Mouse (Mus musculus) kidney, embryonic 16.5 days (tissue): Measurements from ENCODE around the gene Smpdl3a. TPM values are rescaled to one million over a fixed set of nuclear protein-coding genes. Genes with fewer than 3 reads are reported as not detected.

Experiments used
- ATAC-seq: fragments of 200-750 bp; cut with Nextera tagmentation; 2 replicates; pipeline ENCODE4 v1.8.0; 2017; ENCODE audit warnings: moderate TSS enrichment; ENCODE audit not compliant: low FRiP score, low TSS enrichment
- H3K27ac ChIP-seq: fragments of 300-500 bp; sonication (generic); 2 replicates; pipeline ENCODE4 v1.5.1; 2014; ENCODE audit warnings: low read length
- H3K27me3 ChIP-seq: fragments of 300-500 bp; sonication (generic); 2 replicates; pipeline ENCODE4 v1.6.1; 2014; ENCODE audit warnings: low read length, control low read depth, mixed read lengths; ENCODE audit not compliant: insufficient read depth
- H3K36me3 ChIP-seq: fragments of 300-500 bp; sonication (generic); 2 replicates; pipeline ENCODE4 v1.6.1; 2014; ENCODE audit warnings: low read length, control low read depth, mixed read lengths; ENCODE audit not compliant: insufficient read depth
- H3K4me1 ChIP-seq: fragments of 300-500 bp; sonication (generic); 2 replicates; pipeline ENCODE4 v1.6.1; 2014; ENCODE audit warnings: low read length, control low read depth, mixed read lengths; ENCODE audit not compliant: insufficient read depth
- H3K4me2 ChIP-seq: fragments of 300-500 bp; sonication (generic); replicated peaks from 2 replicates; pipeline ENCODE4 v1.6.1; 2014; ENCODE audit warnings: low read depth, low read length
- H3K4me3 ChIP-seq: fragments of 300-500 bp; sonication (generic); 2 replicates; pipeline ENCODE4 v1.5.1; 2014; ENCODE audit warnings: mild to moderate bottlenecking, low read length
- H3K9ac ChIP-seq: fragments of 300-500 bp; sonication (generic); replicated peaks from 2 replicates; pipeline ENCODE4 v1.6.1; 2014; ENCODE audit warnings: low read length
- H3K9me3 ChIP-seq: fragments of 300-500 bp; sonication (generic); 2 replicates; pipeline ENCODE4 v1.6.1; 2016; ENCODE audit warnings: low read length, control low read depth
- WGBS: fragments of 180-500 bp; shearing (Covaris S2); extraction: QIAGEN DNeasy Blood & Tissue Kit; methylation state at CpG from one replicate; pipeline ENCODE4 v1.1.7; 2014; 5-methylcytosine and 5-hydroxymethylcytosine counted together
- polyA plus RNA-seq: library from polyadenylated mRNA; unstranded; fragments of >200 nt; fragmentation: Nextera tagmentation; extraction: Ambion mirVana; gene quantifications from 2 replicates; pipeline ENCODE4 v1.2.1, GENCODE M21; 2015

The Smpdl3a gene
- polyA plus RNA-seq: 33.3 and 39.2 TPM in 2 replicates

DNA sequence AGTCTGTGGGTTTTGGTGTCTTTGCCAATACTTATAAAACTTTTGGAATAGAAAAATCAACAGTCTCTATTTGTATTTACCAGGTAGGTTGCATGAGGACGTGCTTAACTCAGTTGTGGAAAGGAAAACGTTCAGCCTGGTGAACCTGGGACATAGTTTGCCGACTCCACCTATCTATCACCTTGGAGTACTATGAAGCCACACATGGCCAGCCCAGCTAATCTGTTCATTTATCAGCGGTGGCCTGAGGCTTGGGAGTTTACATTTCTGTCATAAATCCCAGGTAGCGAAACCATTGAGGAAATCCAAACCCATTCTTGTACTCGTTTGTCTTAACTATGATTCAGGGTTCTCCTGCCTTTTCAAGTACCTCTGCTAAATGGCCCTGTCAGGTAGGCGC, at the start of gene Smpdl3a:
Smpdl3a (plus strand) TSS at position 318 of the 400 bp plus-strand sequence.
- Histone ChIP-seq H3K4me2 (peak within 1 kb of the TSS; percentile 85), H3K27ac (peak within 1 kb of the TSS; percentile 72), H3K9me3 (no peaks in the 10 kb centered on the region), H3K27me3 (no peaks in the 10 kb centered on the region), H3K36me3 (no peaks in the 10 kb centered on the region), H3K4me3 (peak within 1 kb of the TSS; percentile 59), H3K9ac (peak within 1 kb of the TSS; percentile 73), H3K4me1 (peaks cover 13% of the 10 kb centered on the region)
- no peak for ATAC-seq
- WGBS: 63% methylated on average over 7 of the region's 7 CpGs

DNA sequence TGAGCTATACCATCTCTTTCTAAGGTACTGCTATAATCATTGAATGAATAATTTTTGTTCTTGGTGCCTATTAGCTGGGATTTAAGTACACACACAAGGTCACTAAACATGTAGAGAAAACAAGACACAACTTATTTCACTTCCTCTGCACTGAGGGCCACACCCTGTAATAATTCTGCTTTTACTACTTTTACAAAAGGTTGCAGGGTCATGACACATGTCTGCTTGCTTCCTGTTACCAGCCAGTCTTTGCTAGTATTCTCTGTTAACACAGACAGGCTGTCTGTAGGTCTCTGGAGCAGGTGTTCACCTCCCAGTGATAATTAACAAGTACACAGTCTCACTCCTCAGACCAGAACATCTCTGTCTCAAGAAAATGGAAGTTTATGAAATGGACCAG, 48.7 kb upstream of the Smpdl3a start:
- Histone ChIP-seq H3K4me3 (no peak overlapping the region), H3K27me3 (no peaks in the 10 kb centered on the region), H3K9me3 (no peaks in the 10 kb centered on the region), H3K9ac (no peak overlapping the region), H3K27ac (no peak overlapping the region), H3K4me2 (no peak overlapping the region), H3K36me3 (no peaks in the 10 kb centered on the region), H3K4me1 (no peaks in the 10 kb centered on the region)
- no peak for ATAC-seq

DNA sequence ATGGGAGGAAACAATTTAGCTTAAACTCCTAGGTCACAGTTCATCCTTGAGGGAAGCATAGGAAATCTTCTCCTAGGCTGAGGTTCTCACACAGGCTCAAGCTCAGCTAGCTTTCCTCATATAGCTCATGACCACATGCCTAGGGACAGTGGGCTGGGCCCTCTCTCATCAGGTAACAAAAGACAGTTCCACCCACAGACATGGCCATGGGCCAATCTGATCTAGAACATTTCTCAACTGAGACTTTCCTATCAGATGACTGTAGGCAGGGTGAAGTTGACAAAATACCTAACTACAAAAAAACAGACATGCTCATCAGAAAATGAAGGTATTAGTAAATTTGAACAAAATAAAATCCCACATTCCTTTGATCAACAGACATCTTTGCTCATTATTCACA, 47.0 kb upstream of the Smpdl3a start:
- Histone ChIP-seq H3K4me2 (no peak overlapping the region), H3K27ac (no peak overlapping the region), H3K4me3 (no peak overlapping the region), H3K4me1 (no peaks in the 10 kb centered on the region), H3K27me3 (no peaks in the 10 kb centered on the region), H3K9ac (no peak overlapping the region), H3K36me3 (no peaks in the 10 kb centered on the region), H3K9me3 (no peaks in the 10 kb centered on the region)
- ATAC-seq: no peak

DNA sequence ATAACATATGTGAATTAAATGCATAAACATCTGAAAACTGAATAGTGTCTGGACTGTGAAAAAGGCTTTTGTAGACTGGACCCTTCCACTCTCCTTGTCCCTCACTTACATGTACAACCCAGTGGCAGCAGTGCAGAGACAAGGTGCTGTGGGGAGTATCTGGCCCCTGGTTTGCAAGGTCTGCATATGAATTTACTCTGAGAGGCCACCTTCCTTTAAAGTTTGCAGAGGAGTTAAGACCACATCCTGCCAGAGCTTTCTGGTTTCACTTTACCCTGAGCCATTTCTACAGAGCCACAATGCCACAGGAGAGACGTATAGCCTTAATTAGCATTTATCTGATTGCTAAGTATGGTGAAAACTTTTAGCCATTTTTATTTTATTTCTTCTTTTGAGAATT, 40.8 kb upstream of the Smpdl3a start:
- no peak overlapping the region for H3K9ac ChIP-seq
- H3K27ac ChIP-seq: no peak overlapping the region
- no peak for ATAC-seq
- no peak overlapping the region for H3K4me3 ChIP-seq
- no peaks in the 10 kb centered on the region for H3K9me3 ChIP-seq
- WGBS: 96% methylated on average over 1 of the region's 1 CpGs
- H3K4me1 ChIP-seq: no peaks in the 10 kb centered on the region
- no peaks in the 10 kb centered on the region for H3K27me3 ChIP-seq
- H3K4me2 ChIP-seq: no peak overlapping the region
- H3K36me3 ChIP-seq: no peaks in the 10 kb centered on the region

DNA sequence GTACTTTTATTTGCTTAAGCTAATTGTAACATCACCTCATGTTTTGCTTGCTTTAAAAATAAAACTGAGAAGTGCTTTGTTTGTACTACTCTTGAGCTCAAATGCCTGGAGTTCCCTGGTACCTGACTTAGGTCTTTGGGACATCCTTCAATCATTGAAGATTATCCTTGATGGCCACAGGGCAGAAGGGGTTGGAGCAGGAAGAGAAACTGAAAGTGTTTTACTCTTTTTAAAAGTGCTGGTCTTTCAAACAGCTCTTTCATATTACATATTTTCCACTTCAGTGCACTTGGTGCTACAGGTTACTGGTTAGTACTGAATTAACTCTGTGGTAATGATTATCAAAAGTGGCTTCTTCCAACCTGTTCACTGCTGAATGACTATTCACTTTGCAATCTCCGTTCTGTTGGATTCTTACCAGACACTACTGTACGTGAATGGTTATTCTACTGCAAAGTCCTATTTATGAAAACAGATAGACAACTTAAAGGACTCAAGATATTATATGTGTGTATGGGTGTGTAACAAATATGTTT, 38.9 kb upstream of the Smpdl3a start:
- 71% methylated on average over 2 of the region's 2 CpGs for WGBS
- no peak overlapping the region for H3K4me2 ChIP-seq

DNA sequence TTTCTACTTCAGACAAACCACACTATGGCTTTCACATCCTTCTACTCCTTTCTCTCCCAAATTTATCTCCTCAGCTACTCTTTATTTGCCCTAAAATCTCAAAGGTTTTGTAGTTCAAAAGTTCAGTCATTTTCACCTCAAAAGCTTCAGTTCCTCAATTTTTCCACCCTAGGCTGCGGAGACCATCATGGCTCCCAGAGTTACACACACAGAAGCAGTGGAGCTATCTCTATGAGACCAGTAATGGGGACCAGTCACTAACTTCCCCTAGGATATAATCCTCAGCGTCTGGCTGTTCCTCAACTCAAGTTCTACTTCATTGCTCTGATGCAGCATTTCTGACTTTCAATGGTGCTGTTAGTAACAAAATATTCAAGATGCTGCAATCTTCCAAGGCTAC, 35.1 kb upstream of the Smpdl3a start:
- Histone ChIP-seq H3K4me3 (no peak overlapping the region), H3K4me1 (no peaks in the 10 kb centered on the region), H3K9ac (no peak overlapping the region), H3K36me3 (no peaks in the 10 kb centered on the region), H3K4me2 (no peak overlapping the region), H3K27ac (no peak overlapping the region), H3K27me3 (no peaks in the 10 kb centered on the region), H3K9me3 (no peaks in the 10 kb centered on the region)
- no peak for ATAC-seq
- 90% methylated on average over 2 of the region's 2 CpGs for whole genome bisulfite sequencing

More for the DNA sequence above, 38.9 kb upstream of the Smpdl3a start:
- H3K27ac ChIP-seq: 0 out of 2 replicates have a peak overlapping the region, but pooled peaks have one; percentile 43
- H3K27me3 ChIP-seq: no peaks in the 10 kb centered on the region
- H3K36me3 ChIP-seq: no peaks in the 10 kb centered on the region
- H3K9ac ChIP-seq: no peak overlapping the region
- H3K9me3 ChIP-seq: no peaks in the 10 kb centered on the region
- peak; percentile 49; the same call in 1 of the 2 replicates for ATAC-seq
- no peak overlapping the region for H3K4me3 ChIP-seq
- H3K4me1 ChIP-seq: no peaks in the 10 kb centered on the region

DNA sequence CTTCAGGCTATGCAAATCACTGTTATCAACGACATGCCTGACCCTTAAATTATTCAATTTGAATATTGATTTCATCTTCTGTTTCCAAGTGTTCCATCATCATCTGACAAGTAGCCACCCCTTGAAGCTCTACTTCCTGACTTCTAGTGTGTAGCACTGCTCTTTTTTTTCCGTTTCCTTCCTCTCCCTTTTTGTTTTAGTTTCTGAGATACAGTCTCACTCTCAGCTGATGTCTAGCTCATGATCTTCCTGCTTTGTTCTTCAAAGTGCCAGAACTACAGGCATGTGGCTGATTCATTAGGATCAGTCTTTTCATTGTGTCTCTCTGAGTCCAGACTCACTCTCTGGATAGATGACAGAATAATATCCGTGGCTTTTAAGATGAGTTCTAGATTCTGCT, 33.4 kb upstream of the Smpdl3a start:
- Histone ChIP-seq H3K4me2 (no peak overlapping the region), H3K4me3 (no peak overlapping the region), H3K27me3 (no peaks in the 10 kb centered on the region), H3K9ac (no peak overlapping the region), H3K9me3 (no peaks in the 10 kb centered on the region), H3K4me1 (no peaks in the 10 kb centered on the region), H3K27ac (no peak overlapping the region), H3K36me3 (no peaks in the 10 kb centered on the region)
- WGBS: 70% methylated on average over 3 of the region's 3 CpGs
- ATAC-seq: no peak

DNA sequence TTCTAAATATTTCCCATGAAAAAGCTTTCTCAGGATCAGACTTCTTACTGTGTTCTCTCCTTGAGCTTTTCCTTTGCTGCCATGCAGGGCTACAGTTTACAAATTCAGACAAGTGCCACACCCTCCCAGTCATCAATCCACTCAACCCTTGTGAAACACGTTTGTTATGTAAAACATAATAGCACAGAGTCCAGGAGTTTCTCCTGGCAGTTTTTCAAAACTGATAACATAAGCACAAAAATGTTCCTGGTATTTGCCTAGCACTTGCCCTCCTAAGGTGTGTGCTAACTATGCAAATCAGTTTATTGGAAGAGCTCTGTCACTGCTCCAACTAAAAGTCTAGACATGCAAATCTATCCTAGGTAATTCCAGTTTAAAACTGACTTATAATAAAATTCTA, 31.1 kb upstream of the Smpdl3a start:
- H3K27ac ChIP-seq: no peak overlapping the region
- no peaks in the 10 kb centered on the region for H3K9me3 ChIP-seq
- no peaks in the 10 kb centered on the region for H3K4me1 ChIP-seq
- 26% methylated on average over 1 of the region's 1 CpGs for WGBS
- no peaks in the 10 kb centered on the region for H3K27me3 ChIP-seq
- no peaks in the 10 kb centered on the region for H3K36me3 ChIP-seq
- H3K4me2 ChIP-seq: no peak overlapping the region
- no peak overlapping the region for H3K4me3 ChIP-seq
- H3K9ac ChIP-seq: no peak overlapping the region
- ATAC-seq: no peak

DNA sequence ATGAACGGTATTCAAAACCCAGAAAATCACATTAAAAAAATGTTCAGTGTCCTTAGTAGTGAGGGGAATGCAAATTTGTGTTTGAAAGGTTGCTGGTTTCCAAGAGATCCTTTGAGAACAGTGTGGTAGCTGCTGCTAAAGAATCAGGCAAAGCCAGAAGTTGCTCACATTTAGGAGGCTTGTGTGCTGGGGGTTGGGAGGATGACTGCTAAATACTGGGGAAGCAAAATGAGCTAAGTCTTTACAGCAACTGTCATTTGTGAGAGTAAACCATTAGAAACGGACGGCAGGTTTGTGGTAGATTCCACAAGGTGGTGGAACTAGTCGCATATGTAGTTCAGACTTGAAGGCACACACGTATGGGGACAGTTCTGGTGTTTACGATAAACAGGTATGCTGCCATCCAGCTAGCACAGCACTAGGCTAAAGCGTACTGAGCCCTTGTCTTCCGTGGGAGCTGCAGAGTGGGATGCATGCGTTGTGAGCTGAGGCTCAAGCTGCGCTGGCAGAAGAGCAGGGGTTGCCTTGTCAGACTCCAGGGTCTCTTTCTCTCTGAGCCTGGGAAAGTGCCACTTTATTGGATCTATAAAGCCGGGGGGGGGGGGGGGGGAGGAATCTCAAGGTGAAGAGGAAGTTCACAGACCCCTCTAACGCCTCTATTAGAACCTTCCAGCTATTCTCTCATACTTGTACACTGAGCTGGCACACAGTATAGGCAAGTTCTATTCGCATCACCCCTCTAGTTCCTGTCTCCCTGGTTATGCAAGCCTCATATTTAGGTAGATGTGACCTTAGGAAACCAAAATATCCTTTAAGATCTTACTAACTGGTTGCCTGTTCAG, 10.6 kb upstream of the Smpdl3a start:
- H3K27me3 ChIP-seq: no peaks in the 10 kb centered on the region
- peak; percentile 23; the same call in 1 of the 2 replicates for ATAC-seq
- H3K9ac ChIP-seq: no peak overlapping the region
- peaks cover 18% of the 10 kb centered on the region for H3K4me1 ChIP-seq
- 39% methylated on average over 12 of the region's 13 CpGs for WGBS
- H3K4me3 ChIP-seq: no peak overlapping the region
- no peak overlapping the region for H3K27ac ChIP-seq
- no peaks in the 10 kb centered on the region for H3K9me3 ChIP-seq
- H3K36me3 ChIP-seq: no peaks in the 10 kb centered on the region
- H3K4me2 ChIP-seq: no peak overlapping the region
